Mouse (Mus musculus) v-Abl transformed pro-B cells (cell line): ENCODE results near the gene Mtap.

Experiments
- in situ Hi-C, 2 experiments: fragments of 400-800 bp; cut with MboI; formaldehyde crosslinking; loops; one replicate each; pipeline ENCODE4 v1.15.1; 2025; ENCODE audit not compliant: unreplicated experiment in 2 of 2

Gene Mtap

DNA sequence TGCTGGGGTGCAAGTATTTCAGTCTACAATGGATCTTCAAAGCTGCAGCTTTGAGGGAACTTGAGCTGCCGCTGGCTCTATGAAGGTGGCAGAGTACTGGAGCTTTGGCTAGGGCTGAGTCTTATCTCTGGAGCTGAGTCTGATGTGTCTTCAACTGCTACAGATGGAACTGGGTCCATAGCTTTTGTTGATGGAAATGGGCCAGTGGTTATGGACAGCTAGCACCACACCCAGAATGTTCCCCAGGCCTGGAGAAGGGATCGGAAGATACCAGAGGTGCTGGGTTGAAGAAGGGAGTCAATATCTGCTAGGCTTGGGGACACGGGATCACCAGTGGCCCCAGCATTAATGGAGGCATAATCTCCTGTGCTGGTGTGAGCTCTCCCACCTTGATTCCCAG lies 45.6 kb downstream of the Mtap start:
- in situ Hi-C loops = loop anchor here in 1 of 2 experiments (5.0 kb wide), 1 partner anchor 40 kb away; no protein-coding TSS in a partner anchor

GRCm38 (mm10) chr4:89195481-89195880 lies 58.6 kb downstream of the Mtap start:
- in situ Hi-C loops = no loop called here

GRCm38 (mm10) chr4:89197128-89197527 lies 60.2 kb downstream of the Mtap start:
- in situ Hi-C loops = no loop called here

DNA sequence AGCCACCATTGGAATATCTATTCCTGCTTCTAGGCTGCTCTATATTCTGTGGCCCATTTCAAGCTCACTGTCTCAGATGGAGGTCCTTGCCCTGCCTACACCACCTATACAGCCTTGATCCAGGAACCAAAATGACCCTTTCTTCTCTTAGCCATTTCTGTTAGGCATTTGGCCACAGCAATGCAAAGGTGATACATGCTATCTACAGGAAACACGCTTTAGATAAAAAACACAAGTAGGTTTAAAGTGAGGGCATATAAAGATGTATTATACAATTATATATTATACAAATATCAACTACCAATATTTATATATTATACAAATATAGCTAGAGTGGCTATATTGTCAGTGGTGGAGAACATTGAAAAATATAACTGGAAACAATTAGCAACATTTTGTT lies 63.9 kb downstream of the Mtap start:
- in situ Hi-C loops = no loop called here

- in situ Hi-C loops = no loop called here
These were observed 72.4 kb downstream of the Mtap start for GRCm38 (mm10) chr4:89209310-89209709.

DNA sequence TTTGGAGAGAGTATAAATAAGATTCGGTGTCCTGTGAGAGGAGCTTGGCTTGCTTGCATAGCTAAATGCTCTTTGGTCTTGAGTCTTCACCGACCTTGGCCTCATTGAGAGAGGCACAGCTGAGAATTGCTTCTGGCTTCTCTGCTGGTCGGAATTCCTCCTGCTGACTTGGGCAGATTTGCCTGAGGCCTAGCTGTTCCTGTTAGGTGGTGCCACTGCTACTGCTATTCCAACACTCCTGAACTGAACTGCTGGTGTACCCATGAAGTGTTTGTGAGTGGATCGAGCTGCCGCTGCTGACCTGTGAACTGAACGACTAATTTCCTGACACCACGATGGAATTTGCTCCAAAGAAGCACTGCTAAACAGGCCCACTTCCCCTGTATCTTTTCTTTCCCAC lies 73.4 kb downstream of the Mtap start:
- in situ Hi-C loops = loop anchor here in 1 of 2 experiments (5.0 kb wide), 1 partner anchor 47 kb away; no protein-coding TSS in a partner anchor

DNA sequence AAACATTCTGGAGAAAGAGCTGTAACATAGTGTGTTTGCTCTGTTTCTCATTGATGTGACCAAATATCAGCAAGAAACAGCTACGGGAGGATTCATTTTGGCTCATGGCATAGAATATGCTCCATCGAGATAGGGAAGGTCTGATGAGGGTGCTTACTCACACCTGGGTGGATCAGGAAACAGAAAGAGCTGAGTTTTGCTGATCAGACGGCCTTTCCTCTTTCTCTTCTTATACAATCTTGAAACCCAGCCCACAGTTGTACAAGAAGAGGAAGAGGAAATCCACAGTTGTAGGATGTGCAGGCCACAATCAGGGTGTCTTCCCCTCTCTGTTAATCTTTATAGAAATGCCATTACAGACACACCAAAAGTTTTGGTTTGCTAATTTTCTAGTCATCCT lies 75.3 kb downstream of the Mtap start:
- in situ Hi-C loops = loop anchor here in 1 of 2 experiments (5.0 kb wide), 1 partner anchor 45 kb away; no protein-coding TSS in a partner anchor
